Mouse (Mus musculus) testis, adult 2 months (tissue): Measurements from ENCODE around the gene Sat2. TPM values are rescaled to one million over a fixed set of nuclear protein-coding genes. Genes with fewer than 3 reads are reported as not detected.
A peak's percentile ranks its signal among the peaks of the same experiment; 100 is the strongest.

Experiments used
- H3K27ac ChIP-seq: fragments of 200-500 bp; 2 replicates; pipeline ENCODE4 v1.5.1; 2012; ENCODE audit warnings: low read depth, low read length; ENCODE audit not compliant: control insufficient read depth, insufficient read depth
- H3K27me3 ChIP-seq: fragments of 200-500 bp; 2 replicates; pipeline ENCODE4 v1.6.1; 2012; ENCODE audit warnings: mild to moderate bottlenecking, low read length, moderate library complexity; ENCODE audit not compliant: control insufficient read depth, insufficient read depth
- H3K36me3 ChIP-seq: fragments of 200-500 bp; 2 replicates; pipeline ENCODE4 v1.6.1; 2012; ENCODE audit warnings: mild to moderate bottlenecking, low read length; ENCODE audit not compliant: control insufficient read depth, insufficient read depth
- H3K4me1 ChIP-seq: fragments of 200-500 bp; 2 replicates; pipeline ENCODE4 v1.6.1; 2012; ENCODE audit warnings: low read length; ENCODE audit not compliant: control insufficient read depth, insufficient read depth
- H3K4me3 ChIP-seq: fragments of 200-500 bp; 2 replicates; pipeline ENCODE4 v1.5.1; 2012; ENCODE audit warnings: low read depth, mild to moderate bottlenecking, low read length, moderate library complexity, mixed read lengths; ENCODE audit not compliant: control insufficient read depth
- CTCF ChIP-seq: fragments of 200-500 bp; IDR thresholded peaks from 2 replicates; pipeline ENCODE4 v1.5.1; 2012; ENCODE audit warnings: low read depth, mild to moderate bottlenecking, inconsistent platforms, low read length, moderate library complexity; ENCODE audit not compliant: control insufficient read depth, insufficient read depth, insufficient replicate concordance
- POLR2A ChIP-seq: fragments of 200-500 bp; IDR thresholded peaks from 2 replicates; pipeline ENCODE4 v1.6.1; 2012; ENCODE audit warnings: low read depth, mild to moderate bottlenecking, inconsistent platforms, low read length, moderate library complexity; ENCODE audit not compliant: control insufficient read depth
- polyA plus RNA-seq: library from polyadenylated mRNA; depleted of rRNA; stranded (reverse); fragments of >200 nt; gene quantifications from 2 replicates; pipeline ENCODE4 v1.2.3, GENCODE M21; 2012; rRNA removed

Gene Sat2
- 7.0 and 9.4 TPM in 2 replicates for polyA plus RNA-seq

DNA sequence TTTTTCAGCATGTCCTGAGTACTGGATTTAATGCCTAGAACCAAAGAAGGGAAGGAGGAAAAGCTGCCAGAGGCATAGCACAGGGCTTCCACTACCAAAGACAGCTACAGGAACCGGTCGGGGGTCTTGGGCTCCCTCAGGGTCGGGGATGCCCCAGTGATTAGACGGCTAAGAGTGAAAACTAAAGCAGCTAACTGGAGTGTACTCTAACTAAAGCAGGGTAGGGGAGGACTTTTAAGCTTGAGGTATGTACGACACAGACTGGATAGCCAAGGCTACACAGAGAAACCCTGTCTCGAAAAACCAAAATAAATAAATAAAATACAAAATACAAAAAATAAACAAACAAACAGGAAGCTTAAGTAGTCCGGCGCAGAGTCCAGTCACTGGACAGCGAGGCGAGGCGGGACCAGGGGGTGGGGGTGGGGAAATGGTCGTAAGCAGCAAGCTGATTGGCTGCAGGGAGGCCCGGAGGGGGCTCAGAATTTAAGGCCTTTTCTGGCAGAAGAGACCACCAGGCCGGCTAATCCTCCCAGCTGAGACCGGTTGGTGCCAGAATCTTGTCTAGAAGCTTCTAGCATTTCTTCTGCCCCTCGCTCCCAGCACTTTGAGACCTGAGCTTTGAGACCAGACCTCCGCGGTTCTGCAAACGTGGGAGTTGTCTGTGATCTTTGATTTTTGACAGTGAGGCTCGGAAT is at the start of gene Sat2:
Sat2 (plus strand) TSS at position 454 of the 698 bp plus-strand sequence.
- Histone ChIP-seq H3K27me3 (no peaks in the 10 kb centered on the region), H3K27ac (peak within 1 kb of the TSS; percentile 84), H3K36me3 (no peaks in the 10 kb centered on the region), H3K4me1 (peaks cover 16% of the 10 kb centered on the region), H3K4me3 (peak within 1 kb of the TSS; percentile 88)
- TF ChIP-seq POLR2A = 0 out of 2 replicates have a peak, but pooled peaks have one; percentile 19
- no peak for TF ChIP-seq CTCF

DNA sequence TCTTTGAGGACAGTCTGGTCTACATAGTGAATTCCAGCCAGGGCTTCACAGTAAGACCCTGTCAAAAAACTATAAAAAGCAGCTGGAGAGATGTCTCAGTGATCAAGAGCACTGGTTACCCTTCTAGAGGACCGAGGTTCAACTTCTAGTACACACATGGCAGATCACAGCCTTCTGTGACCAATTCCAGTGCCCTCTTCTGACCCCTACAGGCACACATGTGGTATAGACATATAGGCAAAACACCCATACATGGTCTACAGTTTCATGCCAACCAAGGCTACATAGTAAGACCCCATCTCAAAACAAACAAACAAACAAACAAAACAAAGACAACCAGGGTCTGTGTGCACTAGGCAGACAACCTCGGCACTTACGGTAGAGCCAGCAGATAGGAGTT is 46.6 kb upstream of the Sat2 start:
- Histone ChIP-seq H3K27me3 (no peaks in the 10 kb centered on the region), H3K4me3 (no peak overlapping the region), H3K36me3 (peaks cover 1% of the 10 kb centered on the region; the same call in 1 of the 2 replicates)

DNA sequence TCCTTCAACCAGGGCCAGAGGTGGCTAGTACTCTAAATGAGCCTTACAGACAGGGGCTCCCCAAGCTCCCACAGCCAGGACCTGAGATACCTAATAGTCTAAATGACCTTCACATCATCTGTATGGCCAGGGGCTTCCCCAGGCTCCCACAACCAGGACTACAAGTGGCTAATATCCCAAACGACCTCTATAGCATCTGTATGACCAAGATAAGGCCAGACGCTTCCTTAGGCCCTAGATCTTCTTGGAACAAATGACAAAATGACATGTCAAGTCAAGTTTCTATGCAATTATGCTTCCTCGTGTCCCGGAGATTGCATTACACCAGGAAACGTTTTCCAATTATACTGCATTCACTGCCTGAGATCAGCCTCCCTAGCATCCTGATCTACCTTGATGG is 45.5 kb upstream of the Sat2 start:
- Histone ChIP-seq H3K27ac (no peak overlapping the region), H3K36me3 (peaks cover 1% of the 10 kb centered on the region; the same call in 1 of the 2 replicates), H3K4me1 (peaks cover 9% of the 10 kb centered on the region), H3K4me3 (no peak overlapping the region), H3K27me3 (no peaks in the 10 kb centered on the region)
- TF ChIP-seq POLR2A (no peak), CTCF (no peak)

More for the DNA sequence above, 46.6 kb upstream of the Sat2 start:
- Histone ChIP-seq H3K4me1 (peaks cover 9% of the 10 kb centered on the region), H3K27ac (no peak overlapping the region)
- no peak for TF ChIP-seq POLR2A
- TF ChIP-seq CTCF = no peak

DNA sequence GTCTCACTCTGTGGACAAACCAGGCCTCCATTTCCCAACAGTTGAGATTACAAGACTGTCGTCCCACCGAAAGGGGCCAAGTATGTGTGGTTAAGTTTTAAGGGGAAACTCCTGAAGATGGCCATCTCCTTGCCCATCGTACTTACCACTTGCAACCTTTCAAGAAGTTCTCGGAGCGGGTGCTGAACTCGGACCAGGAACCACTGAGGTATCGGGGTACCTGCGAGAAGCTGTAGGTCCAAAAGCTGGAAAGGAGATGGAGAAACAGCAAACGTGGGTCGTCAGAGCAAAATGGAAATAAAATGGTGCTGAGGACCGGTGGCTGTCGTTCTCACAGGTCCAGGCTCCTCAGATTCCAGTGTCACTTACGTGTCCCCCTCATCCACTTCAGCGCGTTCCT is 43.5 kb upstream of the Sat2 start:
- Histone ChIP-seq H3K4me1 (peaks cover 16% of the 10 kb centered on the region), H3K36me3 (peaks cover 1% of the 10 kb centered on the region; the same call in 1 of the 2 replicates), H3K27me3 (no peaks in the 10 kb centered on the region), H3K4me3 (peak overlapping the region; percentile 91), H3K27ac (peak overlapping the region; percentile 65)
- TF ChIP-seq CTCF (no peak), POLR2A (no peak)

DNA sequence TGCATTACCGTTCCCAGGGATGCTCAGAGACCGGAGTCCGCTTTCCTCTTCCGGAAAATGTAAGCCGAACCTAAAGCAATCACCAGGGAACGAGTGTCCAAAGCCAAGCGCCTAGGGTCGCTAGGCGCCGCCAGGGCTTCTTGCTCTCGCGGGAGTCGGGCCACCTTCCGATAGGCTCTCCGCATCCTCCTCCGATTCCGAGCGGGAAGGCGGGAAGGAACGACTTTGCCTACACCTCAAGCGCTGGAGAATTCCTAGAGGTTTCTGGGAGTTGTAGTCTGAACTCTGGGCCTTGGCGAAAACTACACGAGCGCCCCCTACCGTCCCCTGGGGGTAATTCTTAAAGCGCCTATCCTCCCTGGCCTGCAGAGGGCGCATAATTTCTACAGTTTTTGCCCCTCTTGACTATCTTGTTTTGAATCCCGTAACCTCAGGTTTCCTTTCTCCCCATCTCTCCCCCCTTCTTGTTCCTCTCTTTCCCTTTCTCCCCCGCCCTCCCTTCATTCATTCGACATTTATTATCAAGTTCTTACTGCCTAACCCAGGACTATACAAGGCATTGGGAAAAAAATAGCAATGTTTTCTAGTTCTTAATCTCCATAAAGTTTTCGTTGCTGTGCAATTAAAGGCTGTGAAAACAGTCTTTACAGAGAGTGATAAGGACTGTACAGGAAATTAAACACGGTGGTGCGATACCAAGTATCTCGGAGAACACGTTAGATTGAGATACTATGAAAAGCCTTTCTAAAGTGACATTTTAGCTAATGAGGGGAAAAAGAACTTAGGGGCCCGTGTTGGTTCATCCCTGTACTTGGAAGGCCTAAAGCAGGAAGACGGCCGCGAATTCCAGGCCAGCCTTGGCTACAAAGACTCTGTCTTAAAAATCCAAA is 42.5 kb upstream of the Sat2 start:
- TF ChIP-seq POLR2A (peak; percentile 60; the same call in 1 of the 2 replicates), CTCF (peak; percentile 97)
- H3K4me3 ChIP-seq = peak overlapping the region; percentile 91
- peak overlapping the region; percentile 89 for H3K27ac ChIP-seq
- peaks cover 16% of the 10 kb centered on the region for H3K4me1 ChIP-seq
- no peaks in the 10 kb centered on the region; the same call in 1 of the 2 replicates for H3K36me3 ChIP-seq
- no peaks in the 10 kb centered on the region for H3K27me3 ChIP-seq

DNA sequence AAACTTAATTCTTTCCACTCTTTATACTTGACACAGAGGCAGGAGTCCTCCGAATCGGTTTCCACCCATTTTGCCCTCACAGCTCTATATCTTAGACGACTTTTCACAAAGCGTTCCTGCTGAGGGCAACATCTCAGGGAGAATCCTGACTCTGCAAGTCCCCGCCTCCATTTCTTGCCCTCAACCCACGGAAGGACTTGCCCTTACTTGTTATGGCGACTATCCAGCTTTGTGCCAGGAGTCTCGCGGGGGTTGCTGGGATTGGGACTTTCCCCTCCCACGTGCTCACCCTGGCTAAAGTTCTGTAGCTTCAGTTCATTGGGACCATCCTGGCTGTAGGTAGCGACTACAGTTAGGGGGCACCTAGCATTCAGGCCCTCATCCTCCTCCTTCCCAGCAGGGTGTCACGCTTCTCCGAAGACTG is 41.7 kb upstream of the Sat2 start, which contains the start of the genes Wrap53 and Trp53:
Wrap53 (minus strand) TSS at position 165 of the 424 bp plus-strand sequence.
Trp53 (plus strand) TSS at position 269 of the 424 bp plus-strand sequence.
- Histone ChIP-seq H3K4me3 (peak within 1 kb of the TSS; percentile 91), H3K36me3 (no peaks in the 10 kb centered on the region; the same call in 1 of the 2 replicates), H3K27me3 (no peaks in the 10 kb centered on the region), H3K27ac (peak within 1 kb of the TSS; percentile 89), H3K4me1 (peaks cover 16% of the 10 kb centered on the region)
- TF ChIP-seq CTCF (no peak), POLR2A (peak; percentile 84; the same call in 1 of the 2 replicates)

DNA sequence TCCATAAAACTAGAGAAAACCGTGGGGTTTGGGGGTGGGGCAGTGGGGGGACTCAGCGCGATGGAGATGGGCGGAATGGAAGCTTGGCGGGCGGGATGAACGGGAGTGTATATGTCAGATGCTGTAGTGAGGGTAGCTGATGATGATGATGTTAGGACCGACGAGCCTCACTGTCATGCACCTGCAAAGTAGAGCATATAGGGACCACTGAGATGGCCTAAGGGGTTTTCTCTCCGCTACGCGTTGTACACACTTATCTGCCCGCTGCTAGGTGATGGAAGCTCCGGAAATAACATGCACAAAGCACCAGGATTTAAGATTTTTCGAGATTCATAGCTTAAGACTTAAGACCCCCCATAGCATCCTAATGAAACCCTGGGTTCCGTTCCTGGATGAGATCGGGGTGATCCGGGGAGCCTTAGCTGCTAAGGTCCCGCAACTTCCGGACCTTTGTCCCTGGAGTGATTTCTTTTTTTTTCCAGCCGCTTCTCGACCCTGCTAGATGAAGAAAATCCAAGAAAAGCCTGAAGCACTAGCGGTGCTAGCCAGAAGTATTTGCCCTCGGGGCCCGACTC is 41.2 kb upstream of the Sat2 start:
- TF ChIP-seq POLR2A (no peak), CTCF (no peak)
- Histone ChIP-seq H3K36me3 (no peaks in the 10 kb centered on the region), H3K4me3 (peak overlapping the region; percentile 85), H3K4me1 (peaks cover 16% of the 10 kb centered on the region), H3K27me3 (no peaks in the 10 kb centered on the region), H3K27ac (peak overlapping the region; percentile 89)
